Mouse (Mus musculus) heart, postnatal 0 days (tissue): ENCODE measurements around the gene Mtmr10. TPM values are rescaled to one million over a fixed set of nuclear protein-coding genes. Genes with fewer than 3 reads are reported as not detected.
A peak's percentile ranks its signal among the peaks of the same experiment; 100 is the strongest.

ENCODE experiments used
- ATAC-seq: fragments of 200-750 bp; cut with Nextera tagmentation; 2 replicates; pipeline ENCODE4 v1.8.0; 2017; ENCODE audit warnings: low read depth, moderate number of reproducible peaks, moderate library complexity; ENCODE audit not compliant: insufficient read depth
- DNase-seq: peaks from one replicate; pipeline ENCODE4 v3.0.0-alpha.2; 2016; ENCODE audit warnings: low spot score
- H3K27ac ChIP-seq: fragments of 300-500 bp; sonication (generic); 2 replicates; pipeline ENCODE4 v1.5.1; 2014; ENCODE audit warnings: low read depth, mild to moderate bottlenecking
- H3K27me3 ChIP-seq: fragments of 300-500 bp; sonication (generic); 2 replicates; pipeline ENCODE4 v1.6.1; 2014; ENCODE audit warnings: low read length, mixed read lengths; ENCODE audit not compliant: control insufficient read depth, insufficient read depth
- H3K36me3 ChIP-seq: fragments of 300-500 bp; sonication (generic); replicated peaks from 2 replicates; pipeline ENCODE4 v1.6.1; 2014; ENCODE audit warnings: low read length, mixed read lengths; ENCODE audit not compliant: control insufficient read depth, insufficient read depth
- H3K4me1 ChIP-seq: fragments of 300-500 bp; sonication (generic); 2 replicates; pipeline ENCODE4 v1.6.1; 2014; ENCODE audit warnings: antibody characterized with exemption; ENCODE audit not compliant: control insufficient read depth, insufficient read depth
- H3K4me2 ChIP-seq: fragments of 300-500 bp; sonication (generic); 2 replicates; pipeline ENCODE4 v1.6.1; 2014; ENCODE audit warnings: low read depth, mild to moderate bottlenecking, low read length, moderate library complexity
- H3K4me3 ChIP-seq: fragments of 300-500 bp; sonication (generic); 2 replicates; pipeline ENCODE4 v1.5.1; 2014; ENCODE audit warnings: low read depth, low read length
- H3K9ac ChIP-seq: fragments of 300-500 bp; sonication (generic); replicated peaks from 2 replicates; pipeline ENCODE4 v1.6.1; 2014; ENCODE audit warnings: low read depth, low read length, mixed read lengths
- H3K9me3 ChIP-seq: fragments of 300-500 bp; sonication (generic); replicated peaks from 2 replicates; pipeline ENCODE4 v1.6.1; 2016; ENCODE audit warnings: low read length; ENCODE audit not compliant: control insufficient read depth
- CTCF ChIP-seq: IDR thresholded peaks from 2 replicates; pipeline ENCODE4 v1.5.1; 2016; ENCODE audit warnings: antibody characterized with exemption, control low read depth, low read depth
- EP300 ChIP-seq: IDR thresholded peaks from 2 replicates; pipeline ENCODE4 v1.6.1; 2016; ENCODE audit warnings: antibody characterized with exemption, low read depth
- WGBS: fragments of 180-500 bp; shearing (Covaris S2); extraction: QIAGEN DNeasy Blood & Tissue Kit; methylation state at CpG from one replicate; pipeline ENCODE4 v1.1.7; 2014; 5-methylcytosine and 5-hydroxymethylcytosine counted together
- microRNA-seq: library from miRNA; unstranded; fragments of <30 nt; microRNA quantifications from one replicate; pipeline ENCODE4, GENCODE M21; 2016
- polyA plus RNA-seq: library from polyadenylated mRNA; unstranded; fragments of >200 nt; fragmentation: Nextera tagmentation; extraction: Ambion mirVana; gene quantifications from 2 replicates; pipeline ENCODE4 v1.2.1, GENCODE M21; 2015
- total RNA-seq: library from RNA; depleted of rRNA; stranded (reverse); fragments of >200 nt; gene quantifications from 2 replicates; pipeline ENCODE4 v1.2.3, GENCODE M21; 2014; ENCODE audit warnings: low replicate concordance; rRNA removed

Mtmr10 gene
- total and polyA plus RNA-seq, 2 experiments from 2014 or later: 4.1 to 5.3 TPM

- Histone ChIP-seq H3K27ac (peak within 1 kb of the TSS; percentile 96), H3K4me3 (peak within 1 kb of the TSS; percentile 73), H3K36me3 (peaks cover 33% of the 10 kb centered on the region), H3K27me3 (no peaks in the 10 kb centered on the region), H3K9me3 (no peaks in the 10 kb centered on the region), H3K4me1 (peaks cover 5% of the 10 kb centered on the region), H3K4me2 (peak within 1 kb of the TSS; percentile 82), H3K9ac (peak within 1 kb of the TSS; percentile 72)
- TF ChIP-seq EP300 (no peak), CTCF (peak; percentile 31)
- WGBS: 3% methylated on average over 27 of the region's 27 CpGs
- ATAC-seq (peak; percentile 96), DNase-seq (peak; percentile 79)
Measured at GRCm38 (mm10) chr7:64373830-64374562, 86.5 kb downstream of the Mtmr10 start, which contains the start of gene Fan1. Gene Fan1 (minus strand): TSS chr7:64374095.

Small RNA genes within 50 kb of the gene (microRNA-seq; reads per million reads assigned to microRNA genes)
- gene Mir6416: not detected

Other genes with a start within 250 kb of the Mtmr10 start
- gene Trpm1, start 133.8 kb upstream of the Mtmr10 start, total RNA-seq: not detected in 2 replicates
- gene Trpm1, start 133.8 kb upstream of the Mtmr10 start, polyA plus RNA-seq: 0.14 and 0.21 TPM in 2 replicates
- 4.6 and 8.9 TPM in 2 replicates for gene Fan1, start 86.4 kb downstream of the Mtmr10 start, total RNA-seq
- gene Fan1, start 86.4 kb downstream of the Mtmr10 start, polyA plus RNA-seq: 3.9 TPM in 2 replicates
- gene Mphosph10, start 104.6 kb downstream of the Mtmr10 start, total RNA-seq: 2.6 and 4.4 TPM in 2 replicates
- gene Mphosph10, start 104.6 kb downstream of the Mtmr10 start, polyA plus RNA-seq: 15.1 and 18.4 TPM in 2 replicates
- gene Mcee, start 105.0 kb downstream of the Mtmr10 start, total RNA-seq: 13.2 and 53.1 TPM in 2 replicates
- 218 and 253 TPM in 2 replicates for gene Mcee, start 105.0 kb downstream of the Mtmr10 start, polyA plus RNA-seq
- gene Apba2, start 214.1 kb downstream of the Mtmr10 start, total RNA-seq: 2.9 TPM in 1 of 2 replicates, not detected in the other
- 0.42 and 0.48 TPM in 2 replicates for gene Apba2, start 214.1 kb downstream of the Mtmr10 start, polyA plus RNA-seq